Mouse (Mus musculus): Measurements from ENCODE around the gene Edem1.

Gene Edem1

GRCm38 (mm10) chr6:108828234-108828868, at the start of gene Edem1:
Gene Edem1 (plus strand): TSS chr6:108828641.
- peak; percentile 92 for DNase-seq (ENCODE audit: low read depth, low spot score)

DNA sequence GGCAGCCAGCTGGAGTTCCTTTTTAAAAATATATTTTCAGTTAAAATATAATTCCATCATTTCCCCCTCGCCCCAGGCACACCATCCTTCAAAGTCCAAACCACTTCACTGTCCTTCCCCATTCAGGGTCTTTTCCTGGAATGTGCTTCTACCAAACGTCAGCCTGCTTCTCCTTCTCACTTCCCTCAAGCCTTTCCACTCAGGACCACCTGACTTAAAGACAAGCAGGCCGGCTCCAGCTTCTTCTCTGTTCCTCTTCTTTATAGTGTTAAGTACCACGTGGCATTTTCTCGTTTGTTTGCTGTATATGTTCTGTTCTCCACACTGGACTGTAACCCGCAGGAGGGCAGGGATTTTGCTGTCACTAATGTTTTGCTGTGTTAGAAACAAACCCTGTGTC, 46.6 kb upstream of the Edem1 start:
- DNase-seq (ENCODE audit: low read depth, low spot score): no peak

DNA sequence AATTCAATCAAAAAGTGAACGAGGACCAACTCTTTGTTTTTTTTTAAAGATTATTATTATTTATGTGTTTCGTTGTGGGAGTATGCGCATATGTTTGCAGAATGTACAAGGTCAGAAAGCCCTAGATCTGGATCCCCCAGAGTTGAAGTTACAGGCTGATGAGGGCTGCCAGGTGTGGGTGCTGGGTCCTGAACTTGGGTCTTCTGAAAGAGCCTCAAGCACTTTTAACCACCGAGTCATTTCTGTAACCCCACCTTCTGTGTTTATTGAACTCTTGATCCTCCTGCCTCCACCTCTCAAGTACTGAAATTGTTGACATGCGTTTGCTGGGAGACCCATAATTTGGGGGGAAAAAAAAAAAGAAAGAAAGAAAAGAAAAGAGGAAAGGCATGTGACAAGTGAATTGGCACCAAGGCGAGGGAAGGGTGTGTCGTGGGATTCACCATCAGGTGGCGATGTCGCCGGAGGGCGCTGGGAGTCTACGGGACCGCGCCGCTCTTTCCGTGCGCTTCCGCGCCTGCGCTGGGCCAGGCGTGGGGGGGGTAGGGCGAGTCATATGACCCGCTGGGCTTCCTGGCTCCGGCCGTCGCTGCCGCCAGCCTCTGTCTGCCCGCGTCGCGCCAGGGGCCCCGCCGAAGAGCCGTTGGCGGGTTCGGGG, 45.8 kb upstream of the Edem1 start, which contains the start of gene Arl8b:
Arl8b (plus strand) TSS at position 574 of the 658 bp plus-strand sequence.
- peak; percentile 86 for DNase-seq (ENCODE audit: low read depth, low spot score)

- peak; percentile 32 for DNase-seq (ENCODE audit: low read depth, low spot score)
Measured at GRCm38 (mm10) chr6:108783184-108783881, 45.1 kb upstream of the Edem1 start.

GRCm38 (mm10) chr6:108784056-108784455, 44.4 kb upstream of the Edem1 start:
- no peak for DNase-seq (ENCODE audit: low read depth, low spot score)

GRCm38 (mm10) chr6:108784796-108785195, 43.6 kb upstream of the Edem1 start:
- DNase-seq (ENCODE audit: low read depth, low spot score): no peak

DNA sequence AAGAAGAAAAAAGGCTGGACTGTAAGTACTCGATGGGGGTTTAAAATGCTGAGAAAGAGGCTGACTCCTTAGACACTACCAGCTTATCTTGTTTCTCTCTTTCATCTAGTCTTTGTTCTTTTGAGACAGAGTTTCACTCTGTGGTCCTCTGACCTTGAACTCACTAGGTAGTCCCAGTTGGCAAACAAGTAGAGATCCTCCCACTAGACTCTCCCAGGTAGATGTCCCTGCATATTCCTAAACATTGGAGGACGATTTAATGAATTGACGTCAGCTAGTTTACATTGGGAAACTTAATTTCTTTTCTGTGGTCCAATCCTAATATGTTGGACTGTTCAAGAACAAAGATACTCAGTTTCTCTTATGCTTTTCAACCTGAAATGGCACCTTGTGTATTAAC, 42.9 kb upstream of the Edem1 start:
- DNase-seq (ENCODE audit: low read depth, low spot score): no peak

DNA sequence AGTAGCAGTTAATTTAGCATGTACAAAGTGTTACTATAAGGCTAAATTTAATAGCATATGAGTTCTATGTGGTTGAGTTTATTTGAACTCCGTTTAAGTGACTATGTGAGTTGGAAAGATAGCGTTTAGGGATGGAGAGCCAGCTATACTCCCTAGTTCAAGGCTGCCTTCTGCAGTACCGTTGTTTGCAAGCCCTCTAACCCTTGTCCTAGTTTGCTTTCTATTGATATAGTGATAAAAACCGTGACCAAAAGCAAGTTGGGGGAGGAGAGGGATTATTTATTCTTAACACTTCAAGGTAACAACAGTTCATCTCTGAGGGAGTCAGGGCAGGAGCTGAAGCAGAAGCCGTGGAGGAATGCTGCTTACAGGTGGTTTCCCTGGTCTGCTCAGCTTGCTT, 36.9 kb upstream of the Edem1 start:
- no peak for DNase-seq (ENCODE audit: low read depth, low spot score)

DNA sequence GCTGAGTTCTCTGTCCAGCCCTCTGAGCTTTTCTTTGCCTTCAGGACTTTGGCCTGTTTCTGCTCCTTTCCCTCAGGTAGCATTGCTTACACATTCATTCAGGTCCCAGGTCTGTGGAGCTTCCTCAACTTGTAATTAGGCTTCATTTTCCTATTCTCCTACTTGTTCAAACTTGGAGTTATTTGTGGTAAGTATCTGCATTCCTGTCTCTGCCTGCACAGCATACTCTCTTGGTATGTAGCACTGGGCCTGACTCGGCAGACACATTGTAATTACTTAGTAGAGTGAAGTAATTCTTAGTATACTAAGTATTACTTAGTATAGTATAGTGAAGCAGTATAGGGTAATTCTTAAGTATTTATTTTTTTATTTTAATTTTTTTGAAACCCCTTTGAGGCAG, 32.5 kb upstream of the Edem1 start:
- DNase-seq (ENCODE audit: low read depth, low spot score): no peak

- DNase-seq (ENCODE audit: low read depth, low spot score): no peak
Measured at GRCm38 (mm10) chr6:108796706-108797105, 31.7 kb upstream of the Edem1 start.

DNA sequence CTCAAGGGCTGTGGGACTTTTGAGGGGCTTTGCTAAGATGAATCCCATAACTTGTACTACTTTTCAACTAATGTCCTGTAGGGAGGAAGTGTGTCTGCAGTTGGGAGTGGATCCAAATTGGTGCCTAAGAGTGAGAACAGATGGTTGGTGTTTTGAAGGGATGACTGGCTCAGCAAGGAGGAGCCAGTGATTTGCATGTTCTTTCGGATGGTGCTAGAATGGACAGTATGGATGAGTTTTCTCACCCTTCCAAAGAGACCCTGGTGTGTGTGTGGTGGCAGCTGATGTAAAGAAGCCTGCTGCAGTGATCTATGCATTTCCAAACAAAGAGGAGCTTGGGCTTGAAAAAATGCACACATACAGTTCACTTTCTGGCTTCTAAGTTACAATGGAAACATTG, 23.2 kb upstream of the Edem1 start:
- no peak for DNase-seq (ENCODE audit: low read depth, low spot score)

- no peak for DNase-seq (ENCODE audit: low read depth, low spot score)
Measured at GRCm38 (mm10) chr6:108805871-108806270, 22.6 kb upstream of the Edem1 start.

GRCm38 (mm10) chr6:108807446-108807845, 21.0 kb upstream of the Edem1 start:
- DNase-seq (ENCODE audit: low read depth, low spot score): no peak

DNA sequence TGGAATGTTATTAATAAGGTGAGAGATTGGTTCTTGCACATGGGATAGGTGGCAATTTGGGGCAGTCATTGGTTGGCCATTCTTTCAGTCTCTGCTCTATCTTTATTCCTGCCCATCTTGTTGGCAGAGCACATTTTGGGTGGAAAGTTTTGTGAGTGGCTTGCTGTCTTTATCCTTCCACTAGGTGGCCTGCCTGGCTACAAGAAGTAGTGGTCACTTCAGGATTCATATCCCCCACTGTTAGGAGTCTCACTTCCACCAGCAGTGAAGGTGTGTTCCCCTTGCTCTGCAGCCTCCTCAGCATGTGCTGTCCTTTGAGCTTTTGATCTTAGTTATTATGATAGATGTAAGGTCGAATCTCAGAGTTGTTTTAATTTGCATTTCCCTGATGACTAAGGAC, 19.7 kb upstream of the Edem1 start:
- no peak for DNase-seq (ENCODE audit: low read depth, low spot score)

GRCm38 (mm10) chr6:108810237-108810636, 18.2 kb upstream of the Edem1 start:
- DNase-seq (ENCODE audit: low read depth, low spot score): no peak

GRCm38 (mm10) chr6:108812134-108812533, 16.3 kb upstream of the Edem1 start:
- no peak for DNase-seq (ENCODE audit: low read depth, low spot score)

- no peak for DNase-seq (ENCODE audit: low read depth, low spot score)
Measured at GRCm38 (mm10) chr6:108817510-108817909, 10.9 kb upstream of the Edem1 start.

DNA sequence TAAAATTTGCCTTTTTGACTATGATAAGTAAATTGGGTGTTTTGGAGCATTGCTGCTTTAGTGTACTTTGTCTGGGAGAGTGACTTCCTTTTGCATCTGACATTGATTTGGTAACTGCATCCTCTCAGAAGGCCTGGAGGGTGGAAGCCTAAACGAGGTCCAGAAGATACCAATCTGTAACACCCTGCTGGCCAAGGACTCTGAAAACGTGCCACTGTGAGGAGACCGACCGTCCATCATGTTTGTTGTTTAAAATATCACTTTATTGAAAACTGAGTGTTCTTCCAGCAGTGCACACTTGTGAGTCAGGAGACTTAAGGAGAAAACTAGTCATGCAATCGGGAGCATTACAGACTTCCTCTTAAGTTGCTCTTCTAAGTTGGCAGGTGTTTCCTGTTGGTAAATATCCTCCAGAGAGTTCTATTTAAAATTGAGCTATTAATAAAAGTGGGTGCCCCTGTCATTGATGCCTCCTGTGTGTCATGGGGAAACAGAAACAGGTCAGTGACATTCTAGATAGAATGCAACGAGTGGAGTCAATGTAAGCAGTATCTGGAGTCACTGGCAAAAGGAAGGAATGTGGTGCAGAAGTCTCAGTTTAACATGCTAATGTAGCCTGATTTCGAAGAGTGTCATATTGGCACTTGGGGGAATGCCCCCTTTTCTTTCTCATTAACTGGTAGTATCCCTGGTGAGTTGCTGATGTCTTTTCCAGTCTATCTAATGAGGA, 3.5 kb upstream of the Edem1 start:
- DNase-seq (ENCODE audit: low read depth, low spot score): no peak

- DNase-seq (ENCODE audit: low read depth, low spot score): no peak
Measured at GRCm38 (mm10) chr6:108826070-108826469, 2.4 kb upstream of the Edem1 start.

- DNase-seq (ENCODE audit: low read depth, low spot score): peak; percentile 5
Measured at GRCm38 (mm10) chr6:108827336-108827920, 1.0 kb upstream of the Edem1 start.

DNA sequence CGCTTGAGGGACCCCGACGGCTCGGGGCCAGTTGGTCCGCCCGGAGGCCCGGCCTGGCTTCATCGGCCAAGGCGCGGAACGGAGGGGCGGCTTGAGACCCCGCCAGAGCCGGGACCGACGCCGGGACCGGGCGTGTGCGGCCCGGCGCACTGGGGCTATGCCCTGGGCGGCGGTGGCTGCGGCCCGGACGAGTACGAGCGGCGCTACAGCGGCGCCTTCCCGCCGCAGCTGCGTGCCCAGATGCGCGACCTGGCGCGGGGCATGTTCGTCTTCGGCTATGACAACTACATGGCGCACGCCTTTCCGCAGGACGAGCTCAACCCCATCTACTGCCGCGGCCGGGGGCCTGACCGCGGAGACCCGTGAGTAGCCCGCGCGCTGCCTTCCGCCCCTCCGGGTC, 431 bp downstream of the Edem1 start:
- DNase-seq (ENCODE audit: low read depth, low spot score): no peak

Measured in c-Kit-negative CD71-positive TER-119-positive erythroid progenitor cells, embryonic 14.5 days (primary cell).